Mouse (Mus musculus): ENCODE results near the gene Slc2a1. TPM values are rescaled to one million over a fixed set of nuclear protein-coding genes. Genes with fewer than 3 reads are reported as not detected.

Slc2a1 gene
- polyA plus RNA-seq, 1 experiment from 2014 or later = 116 TPM

GRCm38 (mm10) chr4:119157891-119158290 is 49.4 kb downstream of the Slc2a1 start:
- no peak for ATAC-seq (ENCODE audit: insufficient number of reproducible peaks, insufficient read depth, low FRiP score, low TSS enrichment, low read depth)
- Histone ChIP-seq H3K9me3 (no peaks in the 10 kb centered on the region), H3K4me3 (no peak overlapping the region), H3K27ac (no peak overlapping the region), H3K9ac (no peak overlapping the region), H3K4me1 (no peaks in the 10 kb centered on the region), H3K36me3 (no peaks in the 10 kb centered on the region), H3K4me2 (no peak overlapping the region), H3K27me3 (no peaks in the 10 kb centered on the region)
- WGBS = 78% methylated on average over 5 of the region's 5 CpGs

- H3K4me2 ChIP-seq = no peak overlapping the region
- no peaks in the 10 kb centered on the region for H3K36me3 ChIP-seq
- WGBS = 79% methylated on average over 3 of the region's 3 CpGs
- no peak for ATAC-seq (ENCODE audit: insufficient number of reproducible peaks, insufficient read depth, low FRiP score, low TSS enrichment, low read depth)
- H3K4me1 ChIP-seq = no peaks in the 10 kb centered on the region
- no peak overlapping the region for H3K27ac ChIP-seq
- no peak overlapping the region for H3K9ac ChIP-seq
- no peaks in the 10 kb centered on the region for H3K27me3 ChIP-seq
- no peak overlapping the region for H3K4me3 ChIP-seq
- no peaks in the 10 kb centered on the region for H3K9me3 ChIP-seq
Observed at GRCm38 (mm10) chr4:119161358-119161757, 52.8 kb downstream of the Slc2a1 start.

DNA sequence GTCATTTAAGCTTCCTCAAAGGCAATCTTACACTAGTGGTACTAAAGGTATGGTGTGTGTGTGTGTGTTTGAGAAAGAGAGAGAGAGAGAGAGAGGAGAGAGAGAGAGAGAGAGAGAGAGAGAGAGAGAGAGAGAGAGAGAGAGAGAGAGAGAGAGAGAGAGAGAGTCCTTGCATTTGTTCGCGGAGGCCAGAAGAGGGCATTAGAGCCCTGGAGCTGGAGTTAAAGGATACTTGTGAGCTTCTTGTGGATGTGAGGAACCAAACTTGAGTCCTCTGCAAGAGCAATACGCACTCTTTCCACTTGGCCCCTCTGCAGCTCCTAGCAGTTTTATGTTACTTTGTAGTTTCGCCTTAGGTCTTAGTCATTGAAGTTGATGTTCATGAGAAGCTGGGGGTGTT is 54.5 kb downstream of the Slc2a1 start:
- Histone ChIP-seq H3K4me2 (no peak overlapping the region), H3K27me3 (no peaks in the 10 kb centered on the region), H3K4me1 (no peaks in the 10 kb centered on the region), H3K27ac (no peak overlapping the region), H3K9ac (no peak overlapping the region), H3K36me3 (no peaks in the 10 kb centered on the region), H3K4me3 (no peak overlapping the region), H3K9me3 (no peaks in the 10 kb centered on the region)
- WGBS = 86% methylated on average over 4 of the region's 4 CpGs
- ATAC-seq (ENCODE audit: insufficient number of reproducible peaks, insufficient read depth, low FRiP score, low TSS enrichment, low read depth) = no peak

- Histone ChIP-seq H3K9ac (no peak overlapping the region), H3K27ac (no peak overlapping the region), H3K27me3 (no peaks in the 10 kb centered on the region), H3K4me3 (no peak overlapping the region), H3K4me2 (no peak overlapping the region), H3K36me3 (peaks cover 29% of the 10 kb centered on the region), H3K4me1 (no peaks in the 10 kb centered on the region), H3K9me3 (no peaks in the 10 kb centered on the region)
- 76% methylated on average over 7 of the region's 7 CpGs for WGBS
- no peak for ATAC-seq (ENCODE audit: insufficient number of reproducible peaks, insufficient read depth, low FRiP score, low TSS enrichment, low read depth)
Observed at GRCm38 (mm10) chr4:119165916-119166315, 57.4 kb downstream of the Slc2a1 start.

- WGBS = 85% methylated on average over 4 of the region's 4 CpGs
- ATAC-seq (ENCODE audit: insufficient number of reproducible peaks, insufficient read depth, low FRiP score, low TSS enrichment, low read depth) = no peak
Observed at GRCm38 (mm10) chr4:119167068-119167467, 58.6 kb downstream of the Slc2a1 start.

GRCm38 (mm10) chr4:119167663-119168062 is 59.2 kb downstream of the Slc2a1 start:
- peaks cover 36% of the 10 kb centered on the region for H3K36me3 ChIP-seq
- H3K9ac ChIP-seq = no peak overlapping the region
- no peak overlapping the region for H3K27ac ChIP-seq
- H3K4me2 ChIP-seq = no peak overlapping the region
- 3% methylated on average over 4 of the region's 4 CpGs for WGBS
- H3K4me1 ChIP-seq = peaks cover 12% of the 10 kb centered on the region
- H3K27me3 ChIP-seq = no peaks in the 10 kb centered on the region
- no peak overlapping the region for H3K4me3 ChIP-seq
- no peak for ATAC-seq (ENCODE audit: insufficient number of reproducible peaks, insufficient read depth, low FRiP score, low TSS enrichment, low read depth)
- H3K9me3 ChIP-seq = no peaks in the 10 kb centered on the region

More at GRCm38 (mm10) chr4:119167068-119167467, 58.6 kb downstream of the Slc2a1 start:
- H3K27me3 ChIP-seq = no peaks in the 10 kb centered on the region
- no peak overlapping the region for H3K4me3 ChIP-seq
- H3K4me1 ChIP-seq = peaks cover 6% of the 10 kb centered on the region; the same call in 1 of the 2 replicates
- H3K27ac ChIP-seq = no peak overlapping the region
- H3K4me2 ChIP-seq = no peak overlapping the region
- no peaks in the 10 kb centered on the region for H3K9me3 ChIP-seq
- no peak overlapping the region for H3K9ac ChIP-seq
- H3K36me3 ChIP-seq = peaks cover 36% of the 10 kb centered on the region

GRCm38 (mm10) chr4:119172919-119173650 is 64.6 kb downstream of the Slc2a1 start:
- Histone ChIP-seq H3K36me3 (peaks cover 35% of the 10 kb centered on the region), H3K27ac (no peak overlapping the region), H3K27me3 (no peaks in the 10 kb centered on the region), H3K4me3 (peak overlapping the region; percentile 80), H3K9ac (peak overlapping the region; percentile 88), H3K4me1 (peaks cover 18% of the 10 kb centered on the region), H3K4me2 (peak overlapping the region; percentile 79), H3K9me3 (no peaks in the 10 kb centered on the region)
- ATAC-seq (ENCODE audit: insufficient number of reproducible peaks, insufficient read depth, low FRiP score, low TSS enrichment, low read depth) = no peak
- 41% methylated on average over 18 of the region's 18 CpGs for WGBS

DNA sequence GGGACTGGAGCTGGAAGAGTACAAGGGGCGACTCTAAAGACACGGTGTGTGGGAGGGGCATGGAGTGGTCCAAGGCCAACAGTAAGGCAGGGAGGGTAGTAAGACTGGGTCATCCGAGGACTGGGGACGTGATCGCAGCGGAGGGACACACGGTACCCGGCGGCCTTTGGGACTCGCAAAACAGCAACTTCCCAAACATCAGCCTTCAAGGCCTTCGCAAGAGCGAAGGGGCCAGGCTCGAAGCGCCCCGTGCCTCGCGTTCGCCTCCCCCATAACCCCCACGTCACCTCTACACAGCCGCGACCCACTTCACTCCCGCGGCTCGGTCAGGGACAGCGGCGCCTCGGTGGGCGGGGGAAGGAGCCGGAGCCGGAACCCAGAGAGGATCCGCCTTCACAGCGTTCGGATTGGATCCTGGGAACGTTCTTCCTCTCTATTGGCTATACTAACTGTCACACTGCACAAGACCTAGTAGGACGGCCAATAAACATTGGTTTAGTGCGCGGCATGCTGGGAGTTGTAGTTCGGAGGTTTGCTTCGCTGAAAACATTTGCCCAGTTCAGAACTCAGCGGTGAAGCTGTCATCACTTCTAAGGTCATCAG is 65.4 kb downstream of the Slc2a1 start, which contains the start of gene Zfp691:
Gene Zfp691, minus strand, starts transcription at position 345 of the 603 bp plus-strand sequence.
- under 1% methylated on average over 40 of the region's 40 CpGs for WGBS
- peak; percentile 99 for ATAC-seq (ENCODE audit: insufficient number of reproducible peaks, insufficient read depth, low FRiP score, low TSS enrichment, low read depth)
- peaks cover 26% of the 10 kb centered on the region for H3K36me3 ChIP-seq

DNA sequence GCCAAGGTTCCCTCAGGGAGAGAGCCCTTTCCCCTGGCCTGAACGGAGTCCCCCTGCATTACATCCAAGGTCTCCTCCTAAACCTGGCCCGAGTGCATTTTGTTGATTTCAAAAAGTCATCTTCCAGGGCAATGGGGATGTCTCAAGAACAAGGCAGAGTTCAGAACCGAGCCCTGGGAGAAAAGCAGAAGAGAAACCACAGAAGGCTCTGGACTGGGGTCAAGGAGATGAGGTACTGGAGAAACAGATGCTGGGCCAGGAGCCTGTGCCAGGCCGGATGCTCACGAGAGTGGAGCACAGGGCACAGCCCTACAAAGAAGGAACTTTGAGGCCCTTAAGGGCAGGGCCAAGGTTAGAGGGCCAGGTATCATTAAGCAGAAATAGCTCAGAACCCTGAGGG is 69.2 kb downstream of the Slc2a1 start:
- Histone ChIP-seq H3K4me3 (no peak overlapping the region), H3K4me2 (no peak overlapping the region), H3K27me3 (no peaks in the 10 kb centered on the region), H3K9ac (no peak overlapping the region), H3K27ac (no peak overlapping the region), H3K36me3 (no peaks in the 10 kb centered on the region), H3K9me3 (no peaks in the 10 kb centered on the region), H3K4me1 (peaks cover 6% of the 10 kb centered on the region)
- 65% methylated on average over 5 of the region's 5 CpGs for WGBS
- no peak for ATAC-seq (ENCODE audit: insufficient number of reproducible peaks, insufficient read depth, low FRiP score, low TSS enrichment, low read depth)

More for the DNA sequence above, 65.4 kb downstream of the Slc2a1 start, which contains the start of gene Zfp691:
- Histone ChIP-seq H3K9ac (peak within 1 kb of the TSS; percentile 88), H3K27me3 (no peaks in the 10 kb centered on the region), H3K27ac (peak within 1 kb of the TSS; percentile 60), H3K9me3 (no peaks in the 10 kb centered on the region), H3K4me1 (peaks cover 18% of the 10 kb centered on the region), H3K4me2 (peak within 1 kb of the TSS; percentile 79), H3K4me3 (peak within 1 kb of the TSS; percentile 80)

GRCm38 (mm10) chr4:119178331-119178730 is 69.8 kb downstream of the Slc2a1 start:
- no peaks in the 10 kb centered on the region; the same call in 1 of the 2 replicates for H3K4me1 ChIP-seq
- no peak overlapping the region for H3K9ac ChIP-seq
- H3K36me3 ChIP-seq = no peaks in the 10 kb centered on the region
- no peak overlapping the region for H3K27ac ChIP-seq
- no peaks in the 10 kb centered on the region for H3K9me3 ChIP-seq
- no peak for ATAC-seq (ENCODE audit: insufficient number of reproducible peaks, insufficient read depth, low FRiP score, low TSS enrichment, low read depth)
- 77% methylated on average over 18 of the region's 18 CpGs for WGBS
- H3K27me3 ChIP-seq = no peaks in the 10 kb centered on the region
- H3K4me2 ChIP-seq = no peak overlapping the region
- H3K4me3 ChIP-seq = no peak overlapping the region

DNA sequence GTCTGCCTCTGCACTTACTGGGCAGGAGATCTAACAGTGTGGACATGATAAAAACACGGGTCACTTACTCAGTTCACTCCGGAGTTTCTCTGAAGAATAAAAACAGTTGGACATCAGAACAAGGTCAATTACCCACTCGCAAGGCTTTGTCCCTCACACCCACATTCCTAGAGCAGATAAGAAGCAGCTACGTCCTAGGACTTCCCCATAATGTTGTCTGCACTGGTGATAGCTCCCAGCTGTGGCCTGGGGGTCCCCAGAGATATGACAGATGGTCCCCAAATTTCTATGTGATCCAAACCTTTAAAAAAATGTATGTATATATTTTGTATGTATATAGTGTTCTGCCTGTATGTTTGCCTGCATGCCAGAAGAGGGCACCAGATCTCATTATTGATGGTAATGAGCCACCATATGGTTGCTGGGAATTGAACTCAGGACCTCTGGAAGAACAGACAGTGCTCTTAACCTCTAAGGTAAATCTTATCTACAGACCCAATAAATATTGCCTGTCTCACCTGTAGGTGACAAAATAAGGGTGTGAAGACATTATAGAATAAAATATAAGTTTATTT is 71.7 kb downstream of the Slc2a1 start:
- Histone ChIP-seq H3K27ac (no peak overlapping the region), H3K36me3 (no peaks in the 10 kb centered on the region), H3K4me1 (no peaks in the 10 kb centered on the region), H3K4me3 (no peak overlapping the region), H3K9ac (no peak overlapping the region), H3K27me3 (no peaks in the 10 kb centered on the region), H3K9me3 (no peaks in the 10 kb centered on the region), H3K4me2 (no peak overlapping the region)
- ATAC-seq (ENCODE audit: insufficient number of reproducible peaks, insufficient read depth, low FRiP score, low TSS enrichment, low read depth) = no peak
- WGBS = 70% methylated on average over 4 of the region's 4 CpGs

GRCm38 (mm10) chr4:119181456-119181855 is 72.9 kb downstream of the Slc2a1 start:
- no peaks in the 10 kb centered on the region for H3K9me3 ChIP-seq
- H3K27ac ChIP-seq = no peak overlapping the region
- ATAC-seq (ENCODE audit: insufficient number of reproducible peaks, insufficient read depth, low FRiP score, low TSS enrichment, low read depth) = no peak
- H3K4me3 ChIP-seq = no peak overlapping the region
- 85% methylated on average over 9 of the region's 9 CpGs for WGBS
- no peaks in the 10 kb centered on the region for H3K36me3 ChIP-seq
- H3K9ac ChIP-seq = no peak overlapping the region
- no peak overlapping the region for H3K4me2 ChIP-seq
- H3K27me3 ChIP-seq = no peaks in the 10 kb centered on the region
- no peaks in the 10 kb centered on the region for H3K4me1 ChIP-seq
